Mouse (Mus musculus) ES-Bruce4 (cell line): Measurements from ENCODE around the gene Tnip2. TPM values are rescaled to one million over a fixed set of nuclear protein-coding genes. Genes with fewer than 3 reads are reported as not detected.

Experiments
- H3K27ac ChIP-seq: 2 replicates; pipeline ENCODE4 v1.5.1; 2012; ENCODE audit warnings: low read length, inconsistent platforms; ENCODE audit not compliant: insufficient read depth
- H3K27me3 ChIP-seq: 2 replicates; pipeline ENCODE4 v1.6.1; 2012; ENCODE audit warnings: mild to moderate bottlenecking, low read length, inconsistent platforms; ENCODE audit not compliant: control insufficient read depth, poor library complexity, insufficient read depth, severe bottlenecking
- H3K36me3 ChIP-seq: 2 replicates; pipeline ENCODE4 v1.6.1; 2012; ENCODE audit warnings: inconsistent platforms, mild to moderate bottlenecking, low read length, moderate library complexity; ENCODE audit not compliant: control insufficient read depth, poor library complexity, insufficient read depth, severe bottlenecking
- H3K4me1 ChIP-seq: one replicate; pipeline ENCODE4 v1.8.1; 2011; ENCODE audit warnings: low read length; ENCODE audit not compliant: control insufficient read depth, insufficient read depth
- H3K4me3 ChIP-seq: 2 replicates; pipeline ENCODE4 v1.5.1; 2011; ENCODE audit warnings: low read depth, mild to moderate bottlenecking, low read length
- H3K9ac ChIP-seq: 2 replicates; pipeline ENCODE4 v1.6.1; 2012; ENCODE audit warnings: low read depth, mild to moderate bottlenecking, inconsistent platforms; ENCODE audit not compliant: poor library complexity, severe bottlenecking
- H3K9me3 ChIP-seq: replicated peaks from 2 replicates; pipeline ENCODE4 v1.6.1; 2012; ENCODE audit warnings: mild to moderate bottlenecking, low read length, inconsistent platforms; ENCODE audit not compliant: control insufficient read depth, poor library complexity, insufficient read depth, severe bottlenecking
- CTCF ChIP-seq: IDR thresholded peaks from one replicate; pipeline ENCODE4 v1.8.1; 2011; ENCODE audit warnings: low read depth, low read length
- EP300 ChIP-seq: IDR thresholded peaks from 2 replicates; pipeline ENCODE4 v1.6.1; 2011; ENCODE audit warnings: low read depth, low read length; ENCODE audit not compliant: insufficient read depth
- POLR2A ChIP-seq: IDR thresholded peaks from one replicate; pipeline ENCODE4 v1.8.1; 2011; ENCODE audit warnings: low read length; ENCODE audit not compliant: insufficient read depth
- polyA plus RNA-seq: library from polyadenylated mRNA; stranded (reverse); fragments of >200 nt; gene quantifications from 2 replicates; pipeline ENCODE4 v1.2.4, GENCODE M21; 2011; ENCODE audit warnings: low read depth; ENCODE audit not compliant: missing spikeins, insufficient read depth, insufficient read length

Gene Tnip2
- polyA plus RNA-seq, 1 experiment = 10.1 TPM

DNA sequence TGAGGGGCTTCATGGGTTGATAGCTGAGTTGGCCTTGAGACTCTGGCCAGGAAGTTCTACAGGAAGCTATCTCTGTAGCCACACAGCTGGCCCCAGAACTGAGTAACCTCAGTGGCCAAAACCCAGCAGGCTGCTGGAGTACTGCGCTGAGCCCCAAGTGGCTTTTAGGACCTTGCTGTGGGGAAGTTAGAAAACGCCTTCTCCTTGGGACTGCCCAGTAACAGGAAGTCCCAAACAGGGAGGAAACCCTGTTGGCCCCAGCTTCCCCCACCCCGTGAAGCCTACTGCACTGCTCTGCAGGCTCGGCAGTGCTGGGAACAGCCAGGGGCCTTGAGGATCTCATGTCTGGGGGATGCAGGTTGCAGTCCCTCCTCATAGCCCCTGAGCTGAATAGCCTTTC is 29.3 kb upstream of the Tnip2 start:
- no peaks in the 10 kb centered on the region for H3K9me3 ChIP-seq
- TF ChIP-seq POLR2A (no peak), EP300 (no peak), CTCF (no peak)
- H3K9ac ChIP-seq = no peak overlapping the region

DNA sequence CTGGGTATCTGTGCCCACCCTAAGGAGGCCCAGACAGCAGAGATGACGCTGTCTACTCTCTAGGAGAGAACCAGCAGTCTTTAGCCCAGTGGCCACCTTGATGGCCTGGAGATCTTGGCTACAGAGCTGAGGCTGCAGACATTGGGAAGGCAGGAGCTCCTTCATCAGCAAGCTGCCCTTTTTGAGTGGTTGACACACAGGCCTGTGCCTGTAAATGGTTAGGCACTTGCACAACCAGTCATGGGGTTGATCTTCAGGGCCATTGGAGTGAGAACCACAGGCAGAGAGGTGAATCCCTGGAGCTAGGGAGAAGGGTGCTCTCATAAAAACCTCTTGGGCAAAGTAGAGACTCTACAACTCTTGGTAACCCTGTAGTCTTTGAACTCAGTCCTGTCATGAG is 28.4 kb upstream of the Tnip2 start:
- H3K36me3 ChIP-seq = no peaks in the 10 kb centered on the region
- no peak overlapping the region for H3K9ac ChIP-seq
- no peak for TF ChIP-seq CTCF
- TF ChIP-seq EP300 = no peak
- no peak overlapping the region for H3K27ac ChIP-seq
- H3K4me1 ChIP-seq = no peaks in the 10 kb centered on the region
- no peak overlapping the region for H3K4me3 ChIP-seq
- H3K27me3 ChIP-seq = no peaks in the 10 kb centered on the region
- no peaks in the 10 kb centered on the region for H3K9me3 ChIP-seq

More for the DNA sequence above, 29.3 kb upstream of the Tnip2 start:
- Histone ChIP-seq H3K36me3 (no peaks in the 10 kb centered on the region), H3K27me3 (no peaks in the 10 kb centered on the region), H3K27ac (no peak overlapping the region), H3K4me3 (no peak overlapping the region), H3K4me1 (no peaks in the 10 kb centered on the region)

DNA sequence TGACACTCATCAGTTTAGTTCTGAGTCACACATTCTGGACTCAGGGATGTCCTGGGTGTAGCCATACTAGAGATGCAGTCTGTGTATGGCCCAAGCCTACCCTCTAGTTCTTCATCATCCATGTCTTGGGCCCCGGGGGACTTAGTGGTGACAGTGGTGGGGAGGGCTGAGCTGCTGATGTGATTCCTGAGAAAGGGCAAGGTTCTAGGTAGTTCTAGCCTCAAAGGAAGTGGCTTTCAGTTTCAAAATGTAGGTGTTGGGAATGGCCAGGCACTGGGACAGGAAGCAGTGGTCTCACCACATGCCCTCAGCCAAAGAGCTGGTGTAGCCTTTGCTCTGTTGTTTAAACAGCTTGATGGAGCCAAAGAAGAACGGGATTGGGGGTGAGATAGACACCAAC is 25.3 kb upstream of the Tnip2 start:
- H3K4me3 ChIP-seq = no peak overlapping the region
- H3K9ac ChIP-seq = no peak overlapping the region
- TF ChIP-seq EP300 (no peak), POLR2A (no peak), CTCF (no peak)
- no peaks in the 10 kb centered on the region for H3K9me3 ChIP-seq
- no peak overlapping the region for H3K27ac ChIP-seq
- H3K27me3 ChIP-seq = no peaks in the 10 kb centered on the region
- H3K4me1 ChIP-seq = no peaks in the 10 kb centered on the region
- no peaks in the 10 kb centered on the region for H3K36me3 ChIP-seq

DNA sequence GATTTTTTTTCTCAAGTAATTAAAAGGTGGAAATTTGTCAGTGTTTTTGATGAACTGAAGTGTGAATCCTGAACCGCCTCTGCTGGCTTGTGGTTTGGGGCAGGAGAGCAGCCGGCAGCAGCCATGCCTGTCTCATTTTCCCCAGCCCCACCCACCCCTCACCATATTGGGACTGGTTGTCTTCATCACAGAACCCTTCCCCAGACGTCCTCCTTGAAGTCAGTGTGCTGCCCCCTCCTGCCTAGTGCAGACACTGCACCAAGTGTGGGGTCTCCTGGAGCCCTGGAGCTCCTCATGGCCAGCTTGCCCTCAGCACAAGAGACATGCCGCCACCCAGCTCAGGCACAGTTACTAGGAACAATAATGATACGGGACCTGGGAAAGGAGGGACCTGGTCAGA is 24.7 kb upstream of the Tnip2 start:
- TF ChIP-seq CTCF (peak; percentile 64), POLR2A (no peak)
- Histone ChIP-seq H3K4me1 (no peaks in the 10 kb centered on the region), H3K36me3 (no peaks in the 10 kb centered on the region), H3K9me3 (no peaks in the 10 kb centered on the region), H3K27me3 (no peaks in the 10 kb centered on the region), H3K4me3 (no peak overlapping the region), H3K27ac (no peak overlapping the region), H3K9ac (no peak overlapping the region)

DNA sequence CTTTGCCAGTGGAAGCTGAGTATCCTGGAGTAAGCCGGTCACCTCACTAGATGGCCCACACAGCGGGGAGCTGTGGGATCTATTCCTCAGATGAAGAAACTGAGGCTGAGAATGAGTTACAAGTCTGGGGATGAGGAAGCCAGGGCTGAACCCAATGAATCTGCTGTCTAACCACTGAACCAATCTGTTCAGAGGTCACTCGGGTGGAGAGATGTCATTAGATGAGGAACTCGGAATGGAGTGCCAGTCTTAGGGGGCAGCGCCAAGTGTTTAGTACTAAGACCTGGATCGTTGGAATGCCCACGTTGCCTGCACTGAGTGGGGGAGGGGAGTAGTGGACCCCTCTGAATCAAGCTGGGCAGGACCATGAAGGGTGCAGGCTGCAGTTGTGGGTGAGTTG is 24.3 kb upstream of the Tnip2 start:
- no peaks in the 10 kb centered on the region for H3K9me3 ChIP-seq

DNA sequence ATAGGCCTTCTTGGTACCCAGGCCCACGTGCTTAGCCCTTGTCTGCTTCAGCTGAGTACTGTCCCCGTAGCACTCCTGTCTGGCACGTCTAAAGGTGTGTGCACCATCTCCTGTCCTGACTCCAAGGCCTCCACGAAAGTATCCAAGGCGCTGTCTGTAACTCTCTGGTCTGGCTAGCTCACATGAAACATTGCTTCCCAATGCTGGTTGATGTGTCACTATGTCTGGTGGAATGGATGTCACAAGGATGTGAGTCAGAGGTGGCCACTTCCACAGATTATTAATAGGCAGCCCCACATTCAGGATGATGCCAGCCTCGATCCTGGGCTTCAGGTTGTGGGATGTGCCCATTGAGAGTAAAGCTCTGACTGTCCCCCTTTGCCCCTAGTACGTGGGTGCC is 22.0 kb upstream of the Tnip2 start:
- Histone ChIP-seq H3K27me3 (no peaks in the 10 kb centered on the region), H3K4me3 (no peak overlapping the region), H3K27ac (no peak overlapping the region), H3K9ac (no peak overlapping the region), H3K36me3 (no peaks in the 10 kb centered on the region), H3K4me1 (no peaks in the 10 kb centered on the region), H3K9me3 (no peaks in the 10 kb centered on the region)
- TF ChIP-seq EP300 (no peak), POLR2A (no peak), CTCF (no peak)

More for the DNA sequence above, 24.3 kb upstream of the Tnip2 start:
- no peak overlapping the region for H3K4me3 ChIP-seq
- TF ChIP-seq POLR2A (no peak), CTCF (no peak), EP300 (no peak)
- H3K27me3 ChIP-seq = no peaks in the 10 kb centered on the region
- no peaks in the 10 kb centered on the region for H3K4me1 ChIP-seq
- no peak overlapping the region for H3K9ac ChIP-seq
- H3K27ac ChIP-seq = no peak overlapping the region
- H3K36me3 ChIP-seq = no peaks in the 10 kb centered on the region
